Mouse (Mus musculus) kidney, postnatal 4 days (tissue): ENCODE measurements at regions not wholly inside any gene's neighbourhood (a gene's known extent, or its start where the extent isn't known, plus 50 kb on each side); places are given as distances from the start of the nearest gene placed in this dataset.
"Not testable (repeated sequence)": the region's sequence is repeated elsewhere in the genome, so short reads cannot be mapped to it uniquely, and the experiment has no call there.

Experiments used
- DNase-seq, 2 experiments: peaks; one replicate each; pipeline ENCODE4 v3.0.0; 2021; ENCODE audit warnings: mixed read lengths in 2 of 2

DNA sequence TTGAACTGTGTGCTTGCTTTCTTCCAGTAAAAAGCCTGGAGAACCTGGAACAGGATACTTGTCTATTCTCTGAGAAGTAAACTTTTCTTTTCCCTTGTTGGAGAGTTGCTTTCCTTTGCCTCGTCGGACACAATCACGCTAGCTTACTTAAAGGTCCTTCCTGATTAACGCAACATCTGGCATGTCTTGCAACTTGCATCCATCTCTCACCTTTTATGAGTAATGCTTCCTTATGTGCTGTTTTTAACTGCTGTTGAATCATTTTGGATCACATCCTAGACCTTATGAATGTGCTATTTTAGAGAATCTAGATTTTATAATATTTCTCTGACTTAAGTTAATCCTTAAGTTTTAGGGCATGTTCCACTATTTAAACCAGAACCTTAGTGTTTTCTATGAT, 188.4 kb upstream of the Pcsk5 start:
- DNase-seq, result no peak

DNA sequence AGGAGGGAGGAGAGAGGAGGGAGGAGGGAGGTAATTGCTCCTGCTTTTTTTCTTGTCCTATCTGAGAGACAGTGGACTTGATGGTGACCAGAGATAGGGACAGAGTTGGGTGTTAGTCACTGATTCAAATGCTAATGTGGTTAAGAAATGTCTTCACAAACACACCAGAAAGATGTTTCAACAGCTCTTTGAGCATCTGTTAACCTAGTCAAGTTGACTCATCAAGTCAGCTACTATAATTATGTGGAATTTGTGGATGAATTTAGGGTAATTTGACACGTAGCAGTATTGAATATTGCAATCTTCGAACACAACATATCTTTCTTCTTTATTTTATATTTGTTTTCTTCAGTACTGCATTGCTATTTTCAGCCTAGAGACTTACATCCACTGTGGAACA, 182.9 kb upstream of the Pcsk5 start:
- no peak for DNase-seq

- DNase-seq, result no peak
Measured at GRCm38 (mm10) chr19:18015371-18015770, 177.9 kb upstream of the Pcsk5 start.

GRCm38 (mm10) chr19:18012029-18012428, 174.6 kb upstream of the Pcsk5 start:
- DNase-seq, result no peak

- no peak for DNase-seq
Measured at GRCm38 (mm10) chr19:17997561-17997960, 160.1 kb upstream of the Pcsk5 start.

DNA sequence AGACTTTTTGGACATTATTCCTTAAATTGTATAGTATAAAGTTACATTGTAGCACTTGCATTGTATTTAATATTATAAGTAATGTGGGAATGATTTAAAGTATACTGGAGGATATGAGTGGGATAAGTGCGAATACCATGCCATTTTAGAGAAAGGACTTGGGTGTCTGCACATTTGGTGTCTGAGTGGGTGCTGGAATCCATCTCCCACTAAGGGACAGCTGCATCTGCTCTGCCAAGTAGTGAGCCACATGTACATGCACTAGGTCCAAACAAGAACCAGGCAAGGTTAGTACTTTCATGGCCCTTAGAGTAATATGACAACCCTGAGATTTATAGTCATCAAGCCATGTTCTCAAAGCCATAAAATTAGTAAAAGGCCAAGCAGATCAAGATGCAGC, 146.0 kb upstream of the Pcsk5 start:
- DNase-seq, result no peak

GRCm38 (mm10) chr19:17965566-17965965, 128.1 kb upstream of the Pcsk5 start:
- no peak for DNase-seq

- no peak for DNase-seq
Measured at GRCm38 (mm10) chr19:17958440-17958839, 121.0 kb upstream of the Pcsk5 start.

DNA sequence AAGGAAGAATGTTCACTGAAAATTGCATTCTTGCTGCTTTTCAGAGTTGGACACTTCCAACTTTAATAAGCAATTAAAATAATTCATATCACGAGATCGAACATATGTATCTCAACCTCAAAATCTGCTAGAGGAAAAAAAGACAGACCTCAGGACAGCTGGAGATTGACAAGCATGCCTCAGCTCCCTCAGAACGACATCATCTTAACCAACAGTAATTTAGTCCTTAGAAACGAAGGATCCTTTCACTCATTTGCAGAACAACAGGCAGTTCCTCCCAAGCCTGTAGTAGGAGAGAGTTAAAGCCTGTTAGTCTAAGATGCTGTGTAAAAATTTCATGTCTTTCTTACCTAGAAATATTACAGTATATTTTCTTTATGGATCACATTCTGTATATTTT, 95.2 kb upstream of the Pcsk5 start:
- no peak for DNase-seq

GRCm38 (mm10) chr19:17927121-17927520, 89.7 kb upstream of the Pcsk5 start:
- not testable (repeated sequence) for DNase-seq

DNA sequence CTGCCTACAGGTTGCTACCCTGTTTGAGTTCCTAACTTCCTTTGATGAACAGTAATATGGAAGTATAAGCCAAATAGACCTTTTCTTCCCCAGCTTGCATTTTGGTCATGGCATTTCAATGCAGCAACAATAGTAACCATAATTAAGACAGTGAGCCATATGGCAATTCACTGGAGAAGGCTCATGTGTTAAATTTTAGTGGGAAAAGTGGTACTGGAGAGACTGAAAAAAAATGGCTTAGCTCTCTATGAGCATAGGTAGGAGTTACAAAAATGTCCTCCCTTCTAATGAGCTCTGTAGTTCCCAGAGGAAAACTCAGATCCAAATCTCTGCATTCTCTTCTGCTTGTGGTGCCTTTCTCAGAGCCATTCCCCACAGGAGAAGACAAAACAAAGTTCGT, 70.1 kb upstream of the Pcsk5 start:
- DNase-seq, result no peak

DNA sequence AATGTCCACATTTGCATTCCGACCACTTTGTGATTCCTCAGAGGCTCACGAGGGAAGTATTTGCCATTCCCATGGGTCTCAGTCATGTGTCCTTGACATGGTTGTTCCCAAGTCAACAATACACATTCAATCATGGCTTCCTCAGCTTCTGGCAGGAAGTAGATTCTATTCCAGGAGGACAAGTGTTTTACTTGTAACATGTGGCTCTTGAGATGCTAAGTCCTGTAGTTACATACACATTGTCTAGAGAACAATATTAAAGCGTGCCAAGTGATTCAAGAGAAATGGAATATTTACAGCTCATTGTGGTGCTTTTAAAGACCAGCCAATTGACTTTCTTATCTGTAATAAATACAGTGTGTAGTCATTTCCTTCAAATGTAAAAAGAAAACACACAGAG, 66.7 kb upstream of the Pcsk5 start:
- DNase-seq, result no peak

DNA sequence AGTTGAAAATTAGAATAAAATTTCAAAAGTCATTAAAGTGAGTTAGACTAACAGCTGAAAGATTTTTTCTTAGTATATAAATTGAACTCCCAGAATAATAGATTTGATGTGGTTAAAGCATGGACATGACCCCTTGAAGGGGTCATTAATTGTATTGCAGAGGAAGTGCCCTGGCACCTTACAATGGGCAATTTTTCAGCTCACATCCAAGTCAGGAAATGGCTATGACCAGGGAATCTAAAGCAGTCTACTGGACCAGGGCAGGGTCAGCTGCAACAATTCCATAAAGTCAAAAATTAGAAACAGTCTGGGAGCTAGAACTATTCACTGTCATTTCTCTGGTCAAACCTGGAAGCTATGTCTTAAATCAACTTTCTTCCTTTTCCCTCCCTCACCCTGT, 55.2 kb upstream of the Pcsk5 start:
- peak in 1 of 2 experiments; percentile 4 for DNase-seq
